Mouse (Mus musculus) adrenal gland, adult 18-20 months (tissue): ENCODE results near the gene Mpst. TPM values are rescaled to one million over a fixed set of nuclear protein-coding genes. Genes with fewer than 3 reads are reported as not detected.

Experiments
- total RNA-seq, 2 experiments: library from RNA; stranded (reverse); gene quantifications; 1 replicate in 1 of 2; 2 replicates in 1 of 2; pipeline ENCODE4 v1.2.3; 2021

Mpst gene
- total RNA-seq, 2 experiments from 2014 or later: 38.7 to 48.5 TPM

Other genes with a start within 250 kb of the Mpst start
- gene Ift27, start 232.3 kb upstream of the Mpst start, total RNA-seq: 10 to 100 TPM; 13.2 to 14.8 TPM
- 1 to 10 TPM in 1 of 2 experiments, not detected in 1; 1.7 TPM for gene Pvalb, start 200.0 kb upstream of the Mpst start, total RNA-seq
- 1 to 10 TPM; 3.3 to 3.6 TPM for gene Ncf4, start 161.6 kb upstream of the Mpst start, total RNA-seq
- gene Csf2rb2, start 100.7 kb upstream of the Mpst start, total RNA-seq: 1 to 10 TPM in 1 of 2 experiments, under 1 TPM in 1; 0.73 to 1.5 TPM
- 1 to 10 TPM; 5.6 to 8.4 TPM for gene Csf2rb, start 80.7 kb upstream of the Mpst start, total RNA-seq
- gene Tex33, start 10.5 kb upstream of the Mpst start, total RNA-seq: not detected
- 100 to 1,000 TPM; 207 to 261 TPM for gene Tst, start 509 bp upstream of the Mpst start, total RNA-seq
- 10 to 100 TPM; 80.4 to 83.4 TPM for gene Kctd17, start 22.1 kb downstream of the Mpst start, total RNA-seq
- 1 to 10 TPM in 1 of 2 experiments, under 1 TPM in 1; 0.54 to 2.4 TPM for gene Tmprss6, start 62.2 kb downstream of the Mpst start, total RNA-seq
- 1 to 10 TPM; 1.1 to 2.5 TPM for gene Il2rb, start 88.9 kb downstream of the Mpst start, total RNA-seq
- gene C1qtnf6, start 125.0 kb downstream of the Mpst start, total RNA-seq: 10 to 100 TPM; 14.1 to 15.0 TPM
- 1 to 10 TPM in 1 of 2 experiments, under 1 TPM in 1; 0.45 to 1.2 TPM for gene Sstr3, start 138.3 kb downstream of the Mpst start, total RNA-seq
- gene Rac2, start 166.4 kb downstream of the Mpst start, total RNA-seq: 1 to 10 TPM; 4.2 to 8.9 TPM
- 1 to 10 TPM; 8.0 to 9.9 TPM for gene Cyth4, start 190.6 kb downstream of the Mpst start, total RNA-seq